Mouse (Mus musculus): Measurements from ENCODE around the gene Rusc1. TPM values are rescaled to one million over a fixed set of nuclear protein-coding genes. Genes with fewer than 3 reads are reported as not detected.

The Rusc1 gene
- 10 to 100 TPM; 14.8 to 15.7 TPM for total RNA-seq (2021)
- long read RNA-seq, experiment 1, partial matches to known transcripts = 6 of 8 reads
- long read RNA-seq, experiment 1, other reads (novel, unspliced or antisense) = 1 of 8 reads
- long read RNA-seq, experiment 2, partial matches to known transcripts = 21 of 23 reads
- long read RNA-seq, experiment 2, other reads (novel, unspliced or antisense) = 1 of 23 reads

DNA sequence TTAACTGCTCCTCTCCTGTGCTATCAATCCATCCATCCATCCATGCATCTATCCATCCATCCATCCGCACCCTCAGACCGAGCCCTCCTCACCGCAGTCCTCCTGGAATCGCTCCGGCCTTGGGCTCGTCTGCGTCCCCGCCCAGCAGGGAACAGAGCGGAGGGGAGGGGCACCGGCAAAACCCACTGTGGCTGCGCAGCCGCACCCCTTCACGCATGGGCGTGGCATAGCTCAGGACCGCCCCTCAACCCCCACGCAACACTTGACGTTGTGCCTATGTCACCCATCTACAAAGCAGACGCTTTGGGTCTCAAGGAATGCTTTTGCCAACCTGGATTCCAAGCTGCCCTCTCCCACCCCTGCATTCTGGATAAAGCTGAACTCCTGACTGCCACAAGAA, at the start of gene Rusc1:
Gene Rusc1, minus strand, starts transcription at position 137 of the 400 bp plus-strand sequence.
- intact Hi-C loops (cut with DNase I) = no loop called here
- DNase-seq = peak; percentile 84 to 85

DNA sequence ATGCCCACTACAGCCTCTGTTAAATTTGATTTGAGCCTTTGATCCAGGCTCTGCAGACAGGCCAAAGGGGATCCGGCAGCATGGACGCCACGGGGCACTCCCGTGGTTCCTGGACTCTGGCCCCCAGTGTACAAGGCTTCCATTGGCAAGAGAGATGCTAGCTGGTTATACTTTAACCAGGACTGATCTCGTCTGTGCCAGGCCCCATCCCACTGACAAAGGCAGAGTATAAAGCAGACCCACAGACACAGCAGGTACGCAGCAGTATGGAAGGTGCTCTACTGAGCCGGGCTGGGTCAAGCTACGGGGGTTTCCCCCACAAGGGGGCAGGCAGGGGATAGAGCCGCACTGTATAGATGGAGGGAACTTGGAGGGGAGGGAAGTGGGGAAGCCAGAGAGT, 43.3 kb upstream of the Rusc1 start:
- DNase-seq = no peak
- intact Hi-C loops (cut with DNase I) = no loop called here

DNA sequence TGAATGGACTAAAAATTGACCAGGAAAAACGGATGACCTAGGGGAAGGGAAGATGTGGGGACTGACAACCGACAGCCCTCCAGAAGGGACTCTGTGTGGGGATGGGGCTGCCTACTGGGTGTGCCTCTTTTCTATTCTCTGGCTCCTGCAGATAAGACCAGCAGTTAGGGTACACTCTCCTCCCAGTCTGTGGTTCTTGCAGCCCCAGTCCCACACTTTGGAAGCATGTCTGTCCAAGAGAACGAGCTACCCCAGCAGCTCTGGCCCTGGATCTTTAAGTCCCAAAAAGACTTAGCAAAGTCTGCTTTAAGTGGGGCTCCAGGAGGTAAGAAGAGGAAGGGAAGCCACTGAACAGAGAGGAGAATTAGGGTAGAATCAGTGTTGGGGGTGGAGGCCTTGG, 42.8 kb upstream of the Rusc1 start, which contains the start of gene Pklr:
Gene Pklr, plus strand, starts transcription at position 185 of the 400 bp plus-strand sequence.
- intact Hi-C loops (cut with DNase I) = no loop called here
- no peak for DNase-seq

DNA sequence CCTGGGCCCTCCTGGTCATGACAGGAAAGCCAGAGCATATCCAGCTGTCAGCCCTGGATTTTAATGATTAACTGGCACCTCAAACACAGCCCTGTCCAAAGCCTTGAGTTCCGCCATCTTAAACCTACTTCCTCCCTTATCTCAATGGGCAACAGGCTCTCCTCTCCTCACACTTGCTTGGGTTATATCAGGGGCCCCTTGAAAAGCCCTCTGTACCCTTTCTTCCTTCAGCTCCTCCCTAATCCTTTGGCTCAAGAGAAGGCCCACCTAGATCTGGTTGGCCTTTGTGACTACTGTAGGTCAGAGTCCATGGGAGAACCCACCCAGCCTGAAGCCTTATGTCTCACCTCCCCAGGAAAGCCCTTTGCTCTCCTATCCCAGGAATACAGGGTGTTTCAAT, 40.6 kb upstream of the Rusc1 start:
- intact Hi-C loops (cut with DNase I) = no loop called here
- DNase-seq = no peak

DNA sequence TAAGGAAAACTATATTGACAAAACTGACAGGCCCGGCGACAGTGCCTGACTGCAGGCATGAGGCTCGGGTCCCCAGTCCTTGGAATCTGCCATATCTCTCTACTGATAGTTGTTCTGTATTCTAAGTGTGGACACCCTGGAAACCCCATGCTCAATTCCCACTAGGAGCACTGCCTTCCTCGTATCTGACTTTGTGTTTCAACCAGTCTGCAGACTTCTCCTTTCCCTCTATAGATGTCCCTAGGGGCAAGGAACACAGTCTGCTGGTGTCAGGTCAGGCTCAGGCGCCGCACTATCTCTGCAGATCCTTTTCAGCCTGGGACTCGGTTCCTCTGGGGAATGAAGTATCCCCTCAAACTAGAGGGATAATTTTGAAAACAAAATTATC, 39.9 kb upstream of the Rusc1 start:
- intact Hi-C loops (cut with DNase I) = no loop called here
- DNase-seq = no peak

DNA sequence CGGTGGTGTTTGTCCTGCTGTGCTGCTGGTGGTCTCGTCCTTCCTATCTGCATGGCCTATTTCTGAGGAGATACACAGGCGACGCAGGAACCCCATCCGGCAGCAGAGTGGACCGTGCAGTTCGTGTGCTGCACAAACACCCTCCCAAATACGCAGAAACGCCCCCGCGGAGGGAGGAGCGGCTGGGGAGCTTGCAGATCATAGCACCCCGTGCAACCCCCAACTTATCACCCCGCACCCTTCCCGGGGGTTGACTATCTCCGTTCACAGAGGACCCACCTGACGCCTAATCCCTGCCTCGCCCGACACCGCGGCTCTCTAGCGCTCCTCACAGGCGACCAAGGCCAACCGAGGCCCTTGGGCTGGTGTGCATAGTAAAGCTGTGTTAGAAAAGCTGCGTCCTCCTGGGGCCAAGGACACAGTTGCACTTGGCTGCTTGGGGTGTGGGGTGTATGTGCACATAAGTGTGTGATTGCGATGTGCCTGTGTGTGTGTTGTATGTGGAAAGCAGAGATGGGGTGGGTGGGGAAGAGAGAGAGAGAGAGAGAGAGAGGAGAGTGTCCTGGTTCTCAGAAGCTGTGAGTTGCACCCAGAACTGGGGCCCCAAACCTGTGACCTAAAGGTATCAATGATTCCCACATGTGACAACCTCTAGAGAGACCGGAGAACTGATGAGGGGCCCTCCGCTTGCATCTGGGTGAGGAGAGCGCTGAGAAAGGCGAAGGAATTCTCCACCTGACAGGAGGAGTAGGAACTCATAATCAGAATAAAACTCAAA, 39.4 kb upstream of the Rusc1 start:
- intact Hi-C loops (cut with DNase I) = no loop called here
- no peak for DNase-seq

DNA sequence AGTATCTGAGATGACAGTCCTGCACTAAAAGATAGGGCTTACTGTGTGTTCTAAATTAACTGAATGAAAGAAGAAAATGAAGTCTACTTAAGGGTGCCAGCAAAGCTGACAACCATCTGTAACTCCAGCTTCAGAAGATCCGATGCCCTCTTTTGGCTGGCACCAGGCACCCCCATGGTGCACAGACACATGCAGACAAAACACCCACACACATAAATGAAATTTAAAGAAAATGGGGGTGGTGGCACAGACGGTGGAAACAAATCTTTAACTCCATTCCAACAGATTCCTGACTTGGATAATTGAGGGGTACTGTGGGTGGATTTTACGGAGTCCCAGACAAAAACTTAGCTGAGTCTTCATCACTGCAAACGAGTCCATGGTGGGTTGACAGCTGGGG, 38.7 kb upstream of the Rusc1 start:
- intact Hi-C loops (cut with DNase I) = no loop called here
- DNase-seq = no peak

DNA sequence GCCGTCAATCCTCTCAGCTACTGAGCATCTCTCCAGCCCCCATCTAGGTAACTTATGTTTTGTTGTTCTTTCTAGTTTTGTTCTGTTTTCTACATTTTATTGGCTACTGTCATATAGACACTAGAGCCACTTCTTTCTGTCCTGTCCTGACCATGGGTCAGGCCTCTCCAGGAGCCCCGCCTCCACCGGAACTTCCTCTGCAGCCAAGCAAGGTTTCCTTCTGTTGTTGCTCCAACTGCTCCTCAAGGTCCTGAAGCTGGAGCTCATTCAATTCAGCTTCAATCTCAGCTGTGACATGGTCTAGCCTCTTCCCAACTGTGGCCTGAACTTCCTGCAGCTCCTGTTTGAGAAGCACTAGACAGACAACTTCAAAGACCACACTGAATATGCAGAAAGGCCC, 36.8 kb upstream of the Rusc1 start:
- intact Hi-C loops (cut with DNase I) = no loop called here
- DNase-seq = no peak

DNA sequence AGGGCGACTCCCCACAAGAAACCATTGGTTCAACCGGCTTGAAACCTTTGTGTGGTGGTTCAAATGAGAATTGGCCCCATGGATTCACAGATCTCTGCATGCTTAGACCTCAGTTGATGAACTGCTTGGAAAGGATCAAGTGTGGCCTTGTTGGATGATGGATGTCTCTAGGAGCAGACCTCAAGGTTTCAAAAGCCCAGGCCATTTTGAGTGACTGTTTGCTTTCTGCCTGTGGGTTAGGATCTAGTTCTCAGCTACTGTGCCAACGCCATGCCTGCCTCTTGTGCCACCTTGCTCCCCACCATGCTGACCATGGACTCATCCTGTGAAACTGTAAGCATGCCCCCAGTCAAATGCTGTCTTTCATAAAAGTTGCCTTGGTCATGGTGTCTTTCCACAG, 32.9 kb upstream of the Rusc1 start:
- intact Hi-C loops (cut with DNase I) = no loop called here
- DNase-seq = no peak

DNA sequence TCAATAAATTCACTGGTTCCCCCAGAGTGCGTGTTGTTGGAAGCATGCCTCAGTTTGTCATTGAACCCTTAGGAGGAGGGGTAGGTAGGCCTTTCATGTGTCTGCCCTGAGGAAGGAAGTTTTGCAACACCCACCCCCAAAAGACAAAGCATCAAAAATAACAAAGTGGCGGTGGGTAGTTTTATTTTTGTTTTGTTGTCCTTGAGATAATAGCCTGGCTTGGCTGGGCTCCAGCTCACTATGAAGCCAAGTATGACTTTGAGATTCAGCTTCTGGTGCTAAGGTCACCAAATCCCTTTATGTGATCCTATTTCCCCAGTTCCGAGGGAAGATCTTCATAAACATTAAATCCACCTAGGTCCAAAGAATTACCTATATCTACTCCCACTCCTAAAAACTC, 31.1 kb upstream of the Rusc1 start:
- no peak for DNase-seq
- intact Hi-C loops (cut with DNase I) = no loop called here

DNA sequence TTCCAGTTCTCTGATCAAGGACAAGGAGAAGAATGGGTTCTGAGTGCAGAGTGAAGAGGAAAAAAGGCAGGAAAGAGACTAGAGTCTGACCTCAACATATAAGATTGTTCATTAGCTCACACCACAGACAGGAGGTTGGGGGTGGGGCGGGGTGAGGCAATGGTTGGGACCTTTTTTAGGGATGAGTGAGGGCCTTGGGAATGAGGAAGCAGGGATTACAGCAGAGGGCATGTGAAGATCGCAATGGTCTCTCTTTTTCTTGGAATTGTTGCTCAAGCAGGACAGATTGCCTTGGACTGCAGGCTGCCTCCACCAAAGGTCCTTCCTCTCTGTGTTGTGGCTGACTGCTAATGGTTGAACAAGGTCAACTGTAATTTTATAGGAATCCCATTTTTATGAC, 30.2 kb upstream of the Rusc1 start:
- DNase-seq = peak in 1 of 2 experiments; percentile 28
- intact Hi-C loops (cut with DNase I) = no loop called here

DNA sequence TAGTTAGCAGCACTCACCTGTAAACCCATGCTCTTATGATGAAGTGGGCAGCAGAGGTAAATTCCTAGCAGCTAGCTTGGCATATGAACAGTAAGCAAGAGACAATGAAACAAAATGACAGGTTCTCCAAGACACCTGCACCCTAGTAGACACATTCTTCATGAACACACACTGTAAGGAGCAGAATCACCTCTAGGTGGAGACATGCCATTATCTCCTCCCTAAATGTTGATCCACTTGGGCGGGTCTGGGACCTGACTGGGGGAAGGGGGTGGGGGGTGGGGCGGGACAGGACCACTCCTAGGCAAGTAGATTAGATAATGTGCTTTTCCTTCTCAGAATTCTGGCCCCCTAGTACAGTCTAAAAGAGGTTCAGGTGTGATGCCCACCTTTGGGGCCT, 22.4 kb upstream of the Rusc1 start:
- intact Hi-C loops (cut with DNase I) = loop anchor here (5.0 kb wide), 1 partner anchor 42 kb away; no protein-coding TSS in a partner anchor
- DNase-seq = no peak

DNA sequence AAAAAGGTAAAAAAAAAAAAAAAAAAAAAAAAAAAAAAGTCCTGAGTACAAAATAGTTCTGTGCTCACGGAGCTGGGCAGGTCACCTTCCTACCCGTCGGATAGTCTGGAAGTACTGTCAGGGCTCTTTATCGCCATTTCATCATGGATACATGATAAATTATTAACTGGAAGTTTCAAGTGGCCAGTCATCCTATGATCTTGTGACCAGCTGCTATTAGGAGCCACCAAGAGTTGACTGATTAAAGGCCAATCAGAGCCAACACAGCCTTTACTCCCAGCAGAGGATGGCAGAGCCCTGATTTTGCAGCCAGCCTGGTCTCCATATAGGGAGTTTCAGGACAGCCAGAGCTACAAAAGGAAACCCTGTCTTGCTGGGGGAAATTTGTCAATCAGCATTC, 19.9 kb upstream of the Rusc1 start:
- no peak for DNase-seq
- intact Hi-C loops (cut with DNase I) = no loop called here

DNA sequence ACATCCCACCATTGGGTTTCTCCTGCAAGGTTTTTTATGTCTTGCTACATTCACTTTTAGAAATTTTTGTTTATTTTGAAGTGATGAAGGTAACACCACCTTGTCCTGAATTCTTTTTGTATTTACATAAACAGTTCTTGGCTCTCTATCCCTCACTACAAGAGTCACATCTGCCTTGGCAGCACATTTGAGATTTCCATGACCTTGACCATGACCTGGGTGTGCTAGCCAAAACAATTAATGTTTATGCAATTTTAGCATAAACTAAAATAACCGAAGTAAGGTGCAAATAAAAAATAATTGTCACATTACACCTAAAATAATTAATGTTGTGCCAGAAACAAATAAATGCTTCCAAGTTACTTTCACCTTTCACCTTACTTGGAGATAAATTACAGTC, 15.0 kb upstream of the Rusc1 start:
- no peak for DNase-seq
- intact Hi-C loops (cut with DNase I) = no loop called here

DNA sequence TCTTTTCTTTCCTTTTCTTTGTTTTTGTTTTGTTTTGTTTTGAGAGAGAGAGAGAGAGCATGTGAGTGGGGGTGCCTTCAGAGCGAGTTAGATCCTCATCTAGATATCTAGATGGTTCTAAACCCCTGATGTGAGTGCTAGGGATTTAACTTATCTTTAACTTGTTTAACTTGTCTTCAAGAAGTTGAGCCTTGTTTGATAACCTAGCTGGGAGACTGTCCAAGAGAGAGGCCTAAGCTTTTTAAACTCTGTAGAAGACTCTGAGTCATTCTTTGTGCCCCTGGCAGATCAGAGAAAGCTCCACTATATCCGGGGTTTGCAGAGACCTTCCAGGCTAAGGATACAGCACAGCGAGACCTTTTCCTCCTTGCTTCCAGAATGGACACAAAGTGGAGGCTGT, 14.4 kb upstream of the Rusc1 start:
- no peak for DNase-seq
- intact Hi-C loops (cut with DNase I) = no loop called here

DNA sequence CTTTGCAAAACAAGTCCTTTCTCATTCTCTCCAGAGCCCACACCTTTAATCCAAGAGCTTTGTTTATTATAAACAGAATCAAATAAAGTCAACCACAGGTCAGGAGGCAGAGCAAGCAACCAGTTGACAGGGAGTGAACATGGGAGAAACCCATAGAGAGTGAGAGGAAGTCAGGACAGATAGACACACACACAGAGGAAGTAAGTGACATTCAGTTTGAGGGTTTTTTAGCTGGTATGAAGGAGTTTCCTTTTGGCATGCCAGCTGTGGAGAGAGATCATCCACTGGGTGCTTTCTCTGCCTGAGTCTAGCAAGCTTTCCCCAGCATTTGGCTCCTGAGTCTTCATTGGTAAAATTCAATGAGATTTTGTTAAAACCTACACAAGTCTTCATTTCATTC, 13.8 kb upstream of the Rusc1 start:
- intact Hi-C loops (cut with DNase I) = no loop called here
- DNase-seq = no peak

DNA sequence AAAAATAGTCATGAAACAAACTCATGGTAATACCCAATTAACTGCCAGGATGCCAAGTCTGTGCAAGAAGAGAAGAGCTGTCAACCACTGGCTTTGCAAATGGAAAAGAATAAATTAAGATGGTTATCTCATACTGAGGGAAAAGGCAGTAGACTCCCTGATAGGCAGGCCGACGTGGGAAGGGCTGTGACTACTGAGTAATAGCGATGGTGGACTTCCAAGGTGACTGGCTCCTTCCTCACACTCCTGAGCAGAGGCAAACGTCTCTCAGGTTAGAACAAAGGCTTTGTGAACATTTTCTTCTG, 10.1 kb upstream of the Rusc1 start:
- DNase-seq = no peak
- intact Hi-C loops (cut with DNase I) = no loop called here

DNA sequence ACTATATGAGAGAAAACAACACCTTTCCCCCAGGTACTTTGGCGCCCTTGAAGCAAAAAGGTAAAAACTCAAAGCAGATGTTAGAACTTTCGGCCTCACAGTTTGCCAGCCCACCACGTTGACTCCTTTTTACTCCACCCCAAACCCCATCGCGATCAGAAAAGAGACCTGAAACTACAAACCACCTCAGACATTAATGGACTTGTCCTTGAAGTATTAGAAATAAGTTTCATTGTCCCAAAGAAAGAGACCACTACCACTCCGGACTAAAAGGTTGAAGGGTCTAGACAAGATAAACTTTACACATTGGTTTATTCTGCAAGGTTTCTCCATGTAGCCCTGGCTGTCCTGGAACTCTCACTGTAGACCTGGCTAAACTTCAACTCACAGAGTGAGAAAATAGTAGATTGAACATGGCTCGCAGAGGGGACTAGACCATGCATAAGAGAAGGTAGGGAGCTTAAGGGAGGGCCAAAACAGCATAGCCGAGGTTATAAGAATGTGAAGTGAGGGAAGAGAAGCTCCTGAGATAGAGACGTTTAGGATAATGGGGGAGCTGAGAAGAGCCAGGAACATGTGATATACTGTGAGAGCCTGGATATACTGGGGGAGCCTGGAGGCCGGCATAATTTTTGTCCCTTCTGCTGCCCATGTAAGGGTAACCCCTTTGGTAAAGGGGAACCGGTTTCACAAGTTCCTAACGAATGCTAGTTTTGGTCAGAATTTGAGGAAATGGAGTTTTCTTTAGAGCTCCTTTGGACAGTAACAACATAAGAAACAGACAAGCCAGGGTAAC, 9.6 kb upstream of the Rusc1 start:
- intact Hi-C loops (cut with DNase I) = no loop called here
- DNase-seq = no peak

DNA sequence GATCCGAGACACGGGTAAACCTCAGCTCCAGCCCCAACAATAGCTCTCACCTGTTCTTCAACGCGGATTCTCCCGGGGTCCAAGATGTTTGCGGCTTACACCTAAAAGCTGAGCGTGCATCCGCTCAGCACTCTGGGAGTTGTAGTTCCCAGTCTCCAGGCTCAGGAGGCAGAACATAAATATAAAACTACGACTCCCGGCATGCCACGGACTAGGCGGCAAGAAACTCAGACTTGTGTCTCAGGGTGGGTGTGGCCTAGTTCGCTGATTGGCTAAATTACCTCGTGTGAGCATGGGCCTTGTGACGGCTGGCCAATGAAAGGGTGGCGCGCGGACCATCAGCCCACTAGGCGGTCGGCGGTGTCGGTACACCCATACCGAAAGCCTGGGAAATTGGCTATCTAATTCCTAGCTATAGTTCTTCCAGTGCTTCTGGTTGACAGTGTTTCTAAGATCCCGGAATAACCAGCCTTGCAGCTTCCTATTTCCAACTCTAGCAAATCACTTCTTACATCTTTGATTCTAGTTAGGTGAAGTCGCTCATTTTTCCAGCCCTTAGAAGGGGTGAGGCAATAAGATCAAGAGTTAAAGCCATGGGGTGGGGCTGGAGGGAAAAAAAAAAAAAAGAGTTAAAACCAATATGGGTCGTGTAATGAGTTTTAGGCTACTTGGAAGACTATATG, 8.8 kb upstream of the Rusc1 start, which contains the start of gene Fdps:
Gene Fdps, minus strand, starts transcription at position 148 of the 683 bp plus-strand sequence.
- intact Hi-C loops (cut with DNase I) = no loop called here
- peak; percentile 79 to 92 for DNase-seq

DNA sequence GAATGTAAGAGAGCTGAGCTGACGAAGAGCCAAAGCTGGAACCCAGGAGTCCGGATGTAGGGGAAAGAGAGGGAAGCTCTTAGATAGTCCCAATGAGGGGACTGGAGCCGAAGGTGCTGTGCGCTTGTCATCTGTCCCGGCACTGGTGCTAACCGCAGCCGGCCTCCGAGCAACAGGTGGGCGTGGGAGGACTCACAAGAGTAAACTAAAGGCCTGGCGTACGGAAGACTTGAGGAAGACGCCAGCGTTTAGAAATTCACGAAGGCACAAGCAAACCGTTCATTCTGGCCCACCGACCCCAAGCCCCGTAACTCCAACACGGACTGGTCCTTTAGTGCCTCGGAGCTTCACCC, 8.3 kb upstream of the Rusc1 start:
- intact Hi-C loops (cut with DNase I) = no loop called here
- no peak for DNase-seq

DNA sequence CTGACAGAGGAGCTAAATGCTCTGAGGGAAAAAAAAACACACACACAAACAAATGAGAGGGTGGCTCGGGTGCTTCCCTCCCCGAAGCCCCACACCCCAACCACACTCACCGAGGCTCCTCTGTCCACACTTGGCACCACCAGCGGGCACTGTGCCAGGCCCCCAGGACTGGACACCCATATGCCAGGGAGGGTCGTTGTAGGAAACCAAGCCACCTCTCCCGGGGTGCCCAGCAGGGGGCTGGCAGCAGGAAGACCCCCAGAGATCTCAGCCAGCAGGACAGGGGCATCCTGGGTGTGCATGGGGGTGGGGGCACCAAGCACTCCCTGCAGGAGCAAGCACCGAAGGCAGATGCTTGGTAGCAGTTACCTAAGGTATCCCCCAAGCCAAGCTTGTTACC, 7.7 kb upstream of the Rusc1 start, which contains the start of gene Gm43738:
Gene Gm43738, minus strand, starts transcription at position 289 of the 400 bp plus-strand sequence.
- no peak for DNase-seq
- intact Hi-C loops (cut with DNase I) = no loop called here
